Mouse (Mus musculus) c-Kit-negative CD71-positive TER-119-positive erythroid progenitor cells, embryonic 14.5 days (primary cell): Measurements from ENCODE around the gene Stxbp4.

Source experiments
- DNase-seq: peaks from one replicate; pipeline ENCODE4 v3.0.0-alpha.2; 2013; ENCODE audit warnings: low read depth, low spot score

Gene Stxbp4

DNA sequence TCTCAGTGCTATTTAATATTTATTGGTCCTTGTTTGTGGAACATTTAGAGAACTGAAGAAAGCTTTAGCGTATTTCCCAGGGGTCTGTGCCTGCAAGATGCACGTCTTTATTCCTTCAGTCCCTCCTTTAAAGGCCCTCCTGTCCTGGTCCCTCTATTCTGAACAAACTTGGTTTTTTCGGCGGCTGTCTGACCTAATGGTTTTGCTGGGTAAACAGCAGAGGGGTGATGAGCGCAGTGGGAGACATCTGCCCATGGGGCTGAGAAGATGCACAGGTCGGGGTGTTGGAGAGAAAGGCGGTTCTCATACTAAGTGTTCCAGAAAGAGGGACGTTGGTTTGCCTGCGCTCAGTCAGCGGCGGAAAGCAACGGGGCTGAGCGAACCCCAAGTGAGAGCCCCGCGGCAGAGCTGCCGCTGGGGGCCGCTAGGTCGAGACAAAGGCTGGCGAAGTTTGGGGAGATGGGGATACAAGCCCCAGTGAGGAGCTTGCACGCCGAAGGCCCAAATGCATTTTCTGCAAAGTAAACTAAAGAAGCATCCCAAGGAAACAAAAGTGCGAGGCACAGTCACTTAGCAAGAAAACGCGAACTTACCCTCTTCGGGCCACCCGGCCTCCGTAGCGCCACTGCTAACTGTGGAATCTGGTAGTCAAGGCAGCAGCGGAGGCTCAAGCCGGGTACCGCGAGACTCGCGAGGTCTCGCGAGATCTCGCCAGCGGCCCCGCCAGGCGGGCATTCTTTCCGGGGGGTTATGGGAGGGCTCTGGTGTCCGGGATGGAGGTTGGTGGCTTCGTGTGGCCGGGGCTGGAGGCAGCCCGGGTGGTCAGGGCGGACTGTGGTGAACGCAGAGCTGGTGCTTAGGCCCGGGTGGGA lies at the start of gene Stxbp4, which contains the start of gene Cox11:
TSS of gene Stxbp4 (minus strand) at position 645 of the 872 bp plus-strand sequence.
TSS of gene Cox11 (plus strand) at position 734 of the 872 bp plus-strand sequence.
- peak; percentile 86 for DNase-seq

GRCm38 (mm10) chr11:90687040-90687439 lies 49.2 kb upstream of the Stxbp4 start:
- DNase-seq: no peak

DNA sequence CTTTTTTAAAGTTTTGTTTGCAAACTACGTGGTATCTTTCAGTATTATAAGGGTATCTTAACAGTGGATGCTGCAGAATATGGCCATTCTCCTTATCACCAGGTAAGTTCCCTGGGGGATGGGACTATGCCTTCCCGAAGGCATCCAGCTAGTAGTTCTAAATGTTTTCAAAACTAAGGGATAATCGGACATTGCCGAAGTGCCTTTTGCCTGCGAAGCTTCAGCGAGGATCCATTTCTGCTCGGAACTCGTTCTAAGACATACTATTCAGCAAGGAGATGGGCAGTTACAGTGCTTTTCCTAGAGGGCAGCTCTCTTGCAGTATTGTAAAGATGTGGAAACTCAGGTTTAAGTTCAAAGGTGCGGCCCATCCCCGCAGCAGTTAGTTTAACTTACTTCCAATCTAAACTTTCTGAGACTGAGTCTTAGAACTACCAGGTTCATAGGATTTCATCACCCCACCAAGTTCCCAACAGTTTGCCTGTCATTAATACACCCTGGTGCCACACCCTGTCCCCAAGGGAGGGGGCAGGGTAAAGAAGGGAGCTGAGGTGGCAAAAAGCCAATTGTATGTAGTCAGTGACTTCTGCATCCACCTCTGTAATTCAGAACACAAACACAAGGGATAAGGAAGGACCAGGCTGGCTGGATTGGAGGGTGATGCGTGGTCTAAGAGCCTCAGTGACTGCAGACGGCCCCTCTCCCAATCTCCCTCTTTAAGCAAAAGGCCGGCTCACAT lies 48.6 kb upstream of the Stxbp4 start:
- no peak for DNase-seq

DNA sequence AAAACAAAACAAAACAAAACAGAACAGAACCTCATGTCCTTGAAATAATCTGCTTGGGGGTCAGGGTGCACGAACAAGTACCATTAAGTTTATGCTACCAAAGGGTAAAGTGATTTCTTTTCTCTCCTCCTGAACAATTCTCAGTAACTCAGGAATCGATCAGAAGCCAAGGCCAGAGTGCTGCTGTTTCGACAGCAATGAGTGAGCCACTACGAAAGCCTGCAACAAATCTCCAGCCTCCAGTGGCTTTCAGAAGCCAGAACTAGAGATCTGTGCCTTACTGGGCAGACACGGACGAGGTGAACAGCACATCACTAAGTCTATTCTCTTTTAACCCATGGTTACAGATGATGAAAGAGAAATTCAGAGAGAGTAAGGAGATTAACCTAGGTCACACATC lies 47.3 kb upstream of the Stxbp4 start:
- no peak for DNase-seq

DNA sequence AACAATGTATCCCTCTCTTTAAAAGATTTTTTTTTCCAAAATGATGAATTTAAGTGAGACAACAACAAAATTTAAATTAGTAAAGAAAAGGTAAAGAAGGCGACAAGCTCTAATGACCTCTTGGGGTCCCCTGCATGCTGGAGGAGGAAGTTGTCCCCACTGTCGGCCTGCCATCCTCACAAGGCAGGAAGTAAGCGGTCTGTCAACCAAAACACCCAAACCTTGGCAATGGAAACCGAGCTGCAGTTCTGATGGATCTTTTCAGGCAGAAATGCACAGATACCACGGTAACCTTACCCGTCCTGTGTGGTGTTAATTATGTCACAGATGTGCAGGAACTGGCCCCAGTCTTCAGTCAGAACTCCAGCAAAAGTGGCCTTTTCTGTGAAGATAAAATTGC lies 46.9 kb upstream of the Stxbp4 start:
- DNase-seq: no peak

DNA sequence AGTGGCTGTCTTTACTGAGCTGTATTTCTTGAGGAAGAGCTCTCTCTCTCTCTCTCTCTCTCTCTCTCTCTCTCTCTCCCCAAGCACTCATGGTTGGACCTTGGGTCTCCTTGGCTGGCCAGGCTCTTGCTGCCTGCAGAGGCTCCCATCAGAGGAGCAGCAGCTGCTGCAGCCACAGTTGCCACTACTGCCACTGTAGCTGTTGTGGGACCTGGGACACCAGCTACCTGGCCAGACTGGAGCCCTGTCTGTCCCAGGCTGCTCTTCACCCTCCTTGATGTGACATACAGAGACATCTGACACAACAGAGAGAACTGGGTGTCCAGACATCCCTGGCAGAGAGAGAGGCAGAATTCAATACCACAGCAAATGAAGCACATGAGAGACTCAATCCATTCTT lies 43.3 kb upstream of the Stxbp4 start:
- DNase-seq: no peak

- DNase-seq: no peak
Measured at GRCm38 (mm10) chr11:90678582-90678981, 40.7 kb upstream of the Stxbp4 start.

GRCm38 (mm10) chr11:90677771-90678288 lies 39.9 kb upstream of the Stxbp4 start:
- no peak for DNase-seq

GRCm38 (mm10) chr11:90677027-90677426 lies 39.1 kb upstream of the Stxbp4 start:
- DNase-seq: no peak

DNA sequence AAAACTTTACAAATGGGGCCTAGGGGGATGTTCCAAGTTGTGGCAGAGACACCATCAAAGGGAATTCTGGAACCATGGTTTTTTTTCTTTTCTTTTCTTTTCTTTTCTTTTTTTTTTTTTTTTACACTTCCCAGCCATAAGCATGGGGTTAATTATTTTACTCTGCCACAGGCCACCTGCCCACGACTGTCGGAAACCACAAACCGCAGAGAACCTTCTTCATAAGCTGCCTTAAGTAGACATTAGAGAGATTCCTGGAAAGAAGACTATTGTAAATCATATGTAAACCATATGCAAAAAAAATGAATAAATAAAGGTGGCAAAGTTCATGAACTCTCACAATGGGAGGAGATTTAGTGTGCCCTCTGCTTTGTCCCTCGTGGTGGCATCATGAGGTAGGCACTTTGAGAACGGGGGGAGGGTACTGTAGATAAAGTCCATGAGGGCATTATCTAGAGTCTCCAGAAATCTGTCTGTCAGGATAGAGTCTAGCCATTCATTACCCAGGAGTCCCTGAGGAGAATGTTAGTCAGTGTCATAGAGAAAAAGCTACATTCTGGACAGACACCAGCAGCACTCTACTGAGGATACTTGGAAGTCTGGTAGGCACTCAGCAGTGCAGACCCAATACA lies 37.7 kb upstream of the Stxbp4 start:
- DNase-seq: peak; percentile 76

DNA sequence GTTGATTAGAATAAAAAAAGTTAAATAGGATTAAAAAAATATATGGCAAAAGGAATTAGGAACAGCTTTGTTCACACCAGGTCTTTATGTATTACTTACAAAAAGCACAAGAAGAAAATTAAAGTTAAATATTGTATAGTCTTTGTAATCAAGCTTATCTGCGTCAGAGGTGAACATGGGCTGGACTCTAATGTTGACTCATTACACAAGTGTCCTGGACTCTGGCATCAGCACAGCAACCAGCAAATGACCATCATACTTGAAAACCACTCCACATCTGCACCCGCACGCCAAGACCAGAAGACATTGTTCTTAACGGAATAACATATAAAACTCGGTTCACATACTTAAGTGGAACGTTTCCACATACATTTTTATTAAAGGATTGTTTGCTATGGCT lies 29.4 kb upstream of the Stxbp4 start:
- no peak for DNase-seq

DNA sequence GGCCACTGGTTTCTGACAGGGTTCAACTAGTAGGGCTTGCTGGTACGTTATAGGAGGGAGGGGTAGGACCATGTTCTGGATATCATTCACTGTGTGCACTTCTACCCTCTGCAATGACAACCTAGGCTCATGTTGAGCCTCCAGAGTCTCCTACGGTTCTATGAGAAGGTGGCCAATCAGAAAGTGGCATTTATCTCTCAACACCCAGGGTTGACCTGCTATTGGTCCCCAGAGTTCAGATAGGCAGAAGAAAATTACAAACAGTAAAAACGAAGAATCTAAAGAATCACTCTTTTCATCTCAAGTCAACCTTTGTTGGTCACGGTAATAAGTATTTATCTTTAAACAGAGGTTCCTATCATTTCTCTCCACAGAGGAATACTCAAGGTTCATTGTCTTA lies 29.0 kb upstream of the Stxbp4 start:
- DNase-seq: no peak

DNA sequence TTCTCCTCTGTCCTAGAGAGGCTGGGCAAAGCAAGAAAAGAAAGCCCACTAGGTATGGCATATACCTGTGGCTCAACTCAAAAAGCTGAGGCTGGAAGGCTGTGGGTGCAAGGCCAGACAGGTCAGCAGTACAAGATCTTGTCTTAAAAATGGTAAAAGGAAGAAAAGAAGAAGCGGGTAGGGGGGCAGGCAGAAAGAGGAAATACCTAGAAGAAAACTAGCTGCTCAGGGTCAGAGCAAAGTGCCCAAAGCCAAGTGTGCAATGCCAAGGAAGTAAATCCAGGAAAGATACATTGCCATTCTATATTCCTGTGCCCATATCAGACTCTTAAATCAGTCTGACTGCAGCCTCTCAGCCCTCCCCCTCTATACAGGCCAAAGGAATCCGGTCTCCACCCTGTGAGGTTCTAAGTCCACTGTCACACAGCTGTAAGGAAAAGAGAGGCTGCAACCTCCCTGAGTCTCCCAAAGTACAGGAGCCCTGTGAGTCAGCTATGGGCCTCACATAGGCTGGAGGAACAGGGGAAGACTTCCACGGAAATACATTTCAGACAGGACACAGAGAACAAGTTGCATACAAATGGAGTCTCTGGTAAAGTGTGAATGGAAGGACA lies 28.4 kb upstream of the Stxbp4 start:
- no peak for DNase-seq

DNA sequence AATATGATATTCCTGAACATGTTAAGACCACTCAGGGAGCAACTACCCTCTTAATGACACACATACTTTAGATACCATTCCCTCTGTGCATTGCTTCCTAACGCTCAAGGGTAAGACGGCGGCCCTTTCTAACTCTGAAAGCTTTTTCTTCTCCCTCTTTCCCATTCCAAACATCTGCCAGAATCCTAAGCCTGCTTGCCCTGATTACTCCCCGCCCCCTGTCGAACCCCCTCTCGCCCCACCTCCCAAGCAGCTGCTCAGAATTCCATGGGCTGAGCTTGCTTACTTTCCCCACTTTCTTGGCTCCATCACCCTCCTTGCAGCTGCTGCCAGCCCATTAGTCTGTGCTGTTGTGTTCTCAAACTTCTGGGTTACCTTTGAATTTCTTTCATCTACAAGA lies 27.3 kb upstream of the Stxbp4 start:
- no peak for DNase-seq

GRCm38 (mm10) chr11:90664345-90664986 lies 26.6 kb upstream of the Stxbp4 start:
- peak; percentile 83 for DNase-seq

- no peak for DNase-seq
Measured at GRCm38 (mm10) chr11:90663618-90664297, 25.9 kb upstream of the Stxbp4 start.

DNA sequence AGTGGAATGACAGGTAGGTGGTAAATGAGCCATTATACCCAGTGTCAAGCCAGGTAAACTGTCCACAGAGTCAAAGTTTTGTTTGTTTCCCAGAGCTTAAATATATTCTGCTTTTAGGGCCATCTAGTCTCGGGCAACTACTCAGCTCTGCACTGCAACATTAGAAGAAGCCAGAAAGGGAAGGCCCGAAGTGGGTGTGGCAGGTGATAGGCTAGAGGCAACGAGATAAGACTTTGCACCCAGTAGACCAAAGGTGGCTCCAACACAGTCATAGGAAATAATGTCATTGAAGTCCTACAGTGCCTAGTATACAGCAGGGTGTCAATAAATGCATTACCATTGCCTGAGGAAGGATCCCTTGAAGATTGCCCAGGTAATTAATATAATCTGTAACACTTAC lies 25.2 kb upstream of the Stxbp4 start:
- peak; percentile 80 for DNase-seq

DNA sequence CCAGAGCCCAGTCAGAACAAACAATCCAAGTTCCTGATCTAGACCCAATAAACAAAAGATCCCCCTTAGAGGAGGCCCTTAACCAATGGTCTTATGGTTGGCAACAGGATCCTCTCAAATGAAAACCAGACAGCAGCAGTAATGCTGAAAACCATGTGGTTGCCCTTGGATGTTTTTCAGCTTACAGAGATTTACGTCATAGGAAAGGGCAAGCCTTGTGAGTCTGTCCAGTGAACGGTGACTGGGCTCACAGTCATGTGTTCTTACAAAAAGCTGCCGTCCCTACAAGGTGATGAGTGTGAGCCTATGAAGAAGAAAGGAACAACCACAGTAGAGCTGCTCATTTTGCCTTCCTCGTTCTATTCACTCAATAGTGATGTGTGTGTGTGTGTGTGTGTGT lies 22.8 kb upstream of the Stxbp4 start:
- no peak for DNase-seq

DNA sequence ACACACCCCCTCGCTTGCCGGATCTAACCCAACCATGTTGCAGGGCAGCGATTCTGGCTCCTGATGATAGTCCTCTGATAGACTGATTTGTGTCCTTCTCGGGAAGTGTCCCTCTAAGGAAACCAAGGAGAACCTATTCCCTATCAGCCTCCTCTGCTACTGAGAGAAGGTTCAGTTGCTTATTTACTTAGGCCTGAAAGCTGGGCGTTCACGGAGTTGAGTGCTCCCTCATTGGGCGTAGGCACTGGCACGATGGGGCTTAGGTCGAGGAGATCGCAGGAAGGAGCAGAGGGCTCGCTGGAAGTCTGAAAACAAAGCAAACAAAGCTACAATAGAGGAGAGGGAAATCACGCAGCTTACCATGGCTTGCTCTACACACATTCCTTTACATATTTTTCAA lies 19.6 kb upstream of the Stxbp4 start:
- DNase-seq: no peak

DNA sequence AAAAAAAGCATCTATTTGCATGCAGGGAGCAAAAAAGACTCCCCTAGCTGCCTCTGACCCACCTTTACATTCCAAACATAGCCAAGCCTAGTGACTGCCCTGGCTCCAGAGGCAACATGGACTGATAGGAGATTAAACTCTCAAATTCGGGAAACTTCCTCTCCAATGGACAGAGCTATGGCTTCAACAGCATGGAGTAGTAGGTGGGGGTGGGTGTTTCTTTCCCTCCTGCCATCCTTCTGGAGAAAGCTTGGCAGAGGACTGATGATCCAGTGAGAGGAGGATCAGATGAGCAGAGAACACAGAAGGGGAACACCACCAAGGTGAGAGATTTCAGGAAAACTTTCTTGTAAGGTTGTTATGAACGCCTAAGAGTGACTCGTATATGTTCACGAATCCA lies 14.7 kb upstream of the Stxbp4 start:
- no peak for DNase-seq
